Mouse (Mus musculus) c-Kit-negative CD71-positive TER-119-positive erythroid progenitor cells, embryonic 14.5 days (primary cell): ENCODE data around the gene Slc19a2.

ENCODE experiments used
- DNase-seq: peaks from one replicate; pipeline ENCODE4 v3.0.0-alpha.2; 2013; ENCODE audit warnings: low read depth, low spot score

Slc19a2 gene

GRCm38 (mm10) chr1:164251438-164251837 is 2.6 kb downstream of the Slc19a2 start:
- DNase-seq: no peak

GRCm38 (mm10) chr1:164252551-164252950 is 3.7 kb downstream of the Slc19a2 start:
- DNase-seq: no peak

- DNase-seq: no peak
These were observed 6.0 kb downstream of the Slc19a2 start for GRCm38 (mm10) chr1:164254836-164255235.

- no peak for DNase-seq
These were observed 11.6 kb downstream of the Slc19a2 start for GRCm38 (mm10) chr1:164260171-164261028.

- DNase-seq: no peak
These were observed 12.7 kb downstream of the Slc19a2 start for GRCm38 (mm10) chr1:164261553-164261952.

- no peak for DNase-seq
These were observed 22.1 kb downstream of the Slc19a2 start for GRCm38 (mm10) chr1:164270941-164271340.

- no peak for DNase-seq
These were observed 24.8 kb downstream of the Slc19a2 start for GRCm38 (mm10) chr1:164273659-164274058.

GRCm38 (mm10) chr1:164275455-164275954 is 26.7 kb downstream of the Slc19a2 start, which contains the start of gene Ccdc181:
Ccdc181 (plus strand) TSS chr1:164275585.
- peak; percentile 86 for DNase-seq

DNA sequence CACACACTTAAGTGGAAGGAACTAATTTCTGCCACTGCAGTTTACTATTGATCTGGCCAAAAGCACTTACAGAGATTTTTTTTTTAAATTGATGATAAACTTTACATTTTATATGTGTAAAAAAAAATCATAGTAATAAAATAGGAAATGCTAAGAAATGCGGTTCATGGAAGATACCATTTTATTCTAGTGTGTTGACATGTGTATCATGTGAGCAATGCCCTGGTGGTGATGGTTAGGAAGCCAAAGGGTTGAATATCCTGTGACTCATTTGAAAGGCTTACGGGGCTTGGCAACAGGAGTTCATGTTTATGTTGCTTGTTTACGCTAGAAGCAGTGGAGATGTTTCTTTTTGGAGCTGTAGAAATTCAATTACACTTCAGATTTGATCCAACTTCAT is 27.7 kb downstream of the Slc19a2 start:
- DNase-seq: no peak

GRCm38 (mm10) chr1:164279332-164279731 is 30.5 kb downstream of the Slc19a2 start:
- DNase-seq: no peak

- DNase-seq: no peak
These were observed 35.2 kb downstream of the Slc19a2 start for GRCm38 (mm10) chr1:164284007-164284406.

DNA sequence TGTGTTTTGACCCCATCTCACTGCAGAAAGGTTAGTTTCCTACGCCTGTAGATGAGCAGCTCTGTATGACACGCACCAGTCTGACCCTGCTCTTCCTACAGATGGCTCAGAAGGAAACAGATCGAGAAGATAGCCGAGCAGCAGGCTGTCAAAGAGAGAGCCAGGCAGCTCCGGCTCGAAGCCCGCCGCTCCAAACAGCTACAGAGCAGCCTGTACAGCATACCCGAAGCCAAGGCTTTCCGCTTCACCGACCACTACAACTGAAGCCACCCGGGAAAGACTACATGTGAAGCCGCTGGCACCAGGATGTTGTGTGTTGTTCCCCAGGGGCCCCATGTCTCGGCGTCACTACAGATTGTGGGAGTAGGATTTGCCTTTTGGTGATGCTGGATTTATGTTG is 38.6 kb downstream of the Slc19a2 start:
- no peak for DNase-seq

DNA sequence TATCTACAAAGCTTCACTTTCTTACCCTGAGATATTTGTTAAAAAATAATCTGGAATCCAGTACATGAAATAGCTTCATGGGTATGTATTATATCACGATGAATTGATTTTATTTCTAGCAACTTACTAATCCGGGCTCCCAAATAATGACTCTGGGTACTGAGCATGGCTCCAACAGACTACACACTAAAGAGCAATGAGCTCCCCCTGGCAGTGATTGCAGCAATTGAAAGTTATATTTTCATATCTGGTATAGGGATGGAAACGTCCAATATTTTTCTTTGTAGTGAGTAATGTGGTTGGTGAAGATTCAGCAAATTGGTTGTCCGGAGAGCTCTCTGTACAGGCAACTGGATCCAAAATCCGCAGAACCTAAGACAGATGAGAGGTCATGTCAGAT is 43.2 kb downstream of the Slc19a2 start:
- DNase-seq: no peak

DNA sequence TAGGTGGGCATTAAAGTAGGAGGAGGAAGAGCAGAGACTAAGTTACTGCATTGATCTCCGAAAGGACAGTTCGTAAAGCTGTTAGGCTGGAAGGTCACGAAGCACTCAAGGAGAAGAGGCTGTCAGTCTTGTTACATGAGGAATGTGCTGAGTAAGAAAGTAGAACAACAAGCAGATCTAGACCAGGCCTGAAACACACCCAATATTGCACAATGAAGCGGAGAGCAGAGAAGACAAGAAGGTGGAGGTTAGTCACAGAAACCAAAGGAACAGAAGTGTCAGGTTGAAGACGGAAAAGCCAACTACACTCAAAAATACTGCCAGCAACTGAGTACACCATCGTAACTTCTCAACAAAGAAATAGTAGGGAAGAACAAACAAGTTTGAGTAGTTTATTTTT is 45.2 kb downstream of the Slc19a2 start:
- DNase-seq: no peak

GRCm38 (mm10) chr1:164296473-164296872 is 47.6 kb downstream of the Slc19a2 start:
- DNase-seq: no peak

GRCm38 (mm10) chr1:164301949-164302348 is 53.1 kb downstream of the Slc19a2 start:
- DNase-seq: no peak

- DNase-seq: no peak
These were observed 55.0 kb downstream of the Slc19a2 start, which contains the start of gene Nme7 for GRCm38 (mm10) chr1:164303821-164304220. Nme7 (plus strand) TSS chr1:164304121.

DNA sequence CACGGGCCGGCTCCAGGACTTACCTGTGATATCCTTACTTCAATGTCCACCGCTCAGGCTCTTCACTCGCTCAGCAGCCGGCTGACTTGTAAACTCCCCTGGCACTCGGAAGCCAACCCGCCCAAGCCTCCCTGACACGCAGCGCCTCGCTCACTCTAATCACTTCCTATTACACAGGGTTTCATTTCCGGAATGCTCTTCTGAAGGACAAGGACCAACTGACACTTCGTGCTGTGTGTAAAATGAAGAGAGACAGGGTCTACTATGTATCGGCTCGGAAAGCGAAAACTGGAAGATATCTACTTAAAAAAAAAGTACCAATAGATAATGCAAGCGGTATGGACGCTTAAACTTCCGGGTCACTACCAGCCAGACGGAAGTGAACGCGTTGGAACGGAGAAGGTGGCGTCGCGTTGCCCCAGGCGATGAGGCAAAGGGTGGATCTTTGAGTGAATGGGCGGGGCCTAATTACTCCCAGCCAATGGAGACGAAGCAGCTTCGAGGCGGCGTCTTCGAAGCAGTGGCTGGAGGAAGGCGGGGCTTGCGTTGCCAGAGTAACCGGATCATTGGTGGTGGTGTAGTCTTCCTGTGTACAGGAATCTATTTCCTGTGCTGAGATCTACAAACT is 58.4 kb downstream of the Slc19a2 start, which contains the start of gene Blzf1:
Gene Blzf1, minus strand, starts transcription at position 366 of the 628 bp plus-strand sequence.
- DNase-seq: peak; percentile 99

GRCm38 (mm10) chr1:164307922-164308321 is 59.1 kb downstream of the Slc19a2 start:
- DNase-seq: no peak

DNA sequence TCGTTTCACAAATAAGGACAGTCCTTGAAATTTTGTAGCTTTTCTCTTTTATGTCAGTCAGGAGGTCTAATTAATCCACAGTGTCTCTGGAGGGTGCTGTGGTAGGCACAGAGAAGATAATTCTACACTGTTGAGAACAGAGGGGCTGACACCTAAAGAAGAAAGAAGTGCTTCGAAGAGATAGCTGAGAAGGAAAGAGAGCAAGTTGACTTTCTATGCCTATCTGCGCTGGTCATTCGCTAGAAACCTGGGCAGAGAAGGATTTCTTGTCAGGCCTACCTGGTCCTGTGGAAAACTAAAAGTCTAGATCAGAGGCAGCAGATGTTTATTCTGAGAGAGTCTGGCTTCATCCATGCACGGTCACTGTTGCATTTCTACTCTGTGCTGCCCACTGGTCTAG is 65.2 kb downstream of the Slc19a2 start:
- DNase-seq: peak; percentile 27
